Mouse (Mus musculus): ENCODE measurements at regions not wholly inside any gene's neighbourhood (a gene's known extent, or its start where the extent isn't known, plus 50 kb on each side); places are given as distances from the start of the nearest gene placed in this dataset.

DNA sequence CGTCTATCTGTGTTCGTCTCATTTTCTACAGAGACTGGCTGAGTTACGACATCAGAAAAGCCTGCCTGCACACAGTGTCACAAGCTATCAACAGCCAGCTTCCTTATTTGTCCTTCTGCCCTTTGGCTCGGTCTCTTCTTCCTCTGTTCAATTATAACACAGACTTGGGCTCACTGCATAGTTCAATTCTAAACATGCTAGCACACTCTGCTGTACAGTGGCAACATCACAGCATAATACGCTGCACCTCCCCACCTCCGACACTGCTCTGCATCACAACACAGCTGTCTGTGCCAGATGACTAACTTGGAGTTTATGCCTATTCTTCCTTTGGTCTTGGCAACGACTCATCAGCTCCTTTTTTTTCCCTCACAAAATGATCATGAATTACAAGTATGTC, 111.0 kb downstream of the Cenpw start:
- TF ChIP-seq CTCF (IDR thresholded peaks at IDR 0.05) (peak; percentile 44), EP300 (IDR thresholded peaks at IDR 0.05) (no peak)

All from lung, postnatal 0 days (tissue).